Mouse (Mus musculus) ES-E14 (cell line): ENCODE measurements around the gene Tent4a.

ENCODE experiments used
- CHD2 ChIP-seq: IDR thresholded peaks from 2 replicates; pipeline ENCODE4 v1.6.1; 2014; ENCODE audit warnings: mild to moderate bottlenecking, low read depth, low read length, inconsistent platforms
- HCFC1 ChIP-seq: IDR thresholded peaks from 2 replicates; pipeline ENCODE4 v1.6.1; 2012; ENCODE audit warnings: low read length, inconsistent platforms, borderline replicate concordance; ENCODE audit not compliant: insufficient read depth
- MAFK ChIP-seq: IDR thresholded peaks from 2 replicates; pipeline ENCODE4 v1.6.1; 2014; ENCODE audit warnings: mild to moderate bottlenecking, low read depth, low read length, inconsistent platforms; ENCODE audit not compliant: insufficient read depth
- ZNF384 ChIP-seq: IDR thresholded peaks from 2 replicates; pipeline ENCODE4 v1.6.1; 2012; ENCODE audit warnings: low read depth, low read length, inconsistent platforms

DNA sequence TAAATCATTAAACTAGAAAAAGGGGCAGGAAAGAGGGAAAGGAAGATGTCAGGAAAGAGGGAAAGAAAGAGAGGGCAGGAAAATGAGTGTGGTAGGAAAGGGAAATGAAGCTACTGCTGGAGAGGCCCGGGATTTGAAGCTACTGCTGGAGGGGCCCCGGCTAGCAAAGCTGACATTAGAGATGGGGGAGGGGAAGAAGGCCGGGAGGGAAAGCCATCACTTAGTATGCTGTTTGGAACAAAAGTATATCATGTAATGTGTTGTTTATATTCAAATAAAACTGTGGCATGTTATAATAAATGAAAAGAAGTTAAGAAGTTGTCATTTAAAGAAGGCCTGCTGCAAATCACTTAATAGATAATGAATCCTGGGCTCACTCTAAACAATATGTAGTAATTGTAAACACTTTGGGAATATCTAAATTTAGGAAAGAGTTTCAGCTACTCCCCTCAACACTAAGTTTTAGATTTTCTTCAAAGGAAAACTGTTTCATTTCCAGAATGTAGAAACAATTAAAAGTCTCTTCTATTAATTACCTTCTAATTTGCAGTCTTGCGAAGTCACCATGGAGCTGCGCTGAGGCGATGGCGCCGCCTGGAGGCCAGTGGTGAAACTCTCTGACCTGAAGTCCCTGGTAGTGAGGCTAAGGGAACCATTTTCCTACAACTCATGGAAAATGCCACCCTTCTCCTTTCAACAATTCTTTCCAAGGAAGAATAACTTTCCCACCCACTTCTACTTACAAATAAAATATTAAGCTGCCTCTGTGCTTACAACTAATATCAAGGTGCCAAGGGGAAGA lies 74.6 kb downstream of the Tent4a start:
- TF ChIP-seq CHD2 (no peak), ZNF384 (no peak), MAFK (no peak), HCFC1 (no peak)
